Mouse (Mus musculus): ENCODE data around the gene D630023F18Rik. TPM values are rescaled to one million over a fixed set of nuclear protein-coding genes. Genes with fewer than 3 reads are reported as not detected.

Gene D630023F18Rik
- not detected in 3 replicates for total RNA-seq (2017)

DNA sequence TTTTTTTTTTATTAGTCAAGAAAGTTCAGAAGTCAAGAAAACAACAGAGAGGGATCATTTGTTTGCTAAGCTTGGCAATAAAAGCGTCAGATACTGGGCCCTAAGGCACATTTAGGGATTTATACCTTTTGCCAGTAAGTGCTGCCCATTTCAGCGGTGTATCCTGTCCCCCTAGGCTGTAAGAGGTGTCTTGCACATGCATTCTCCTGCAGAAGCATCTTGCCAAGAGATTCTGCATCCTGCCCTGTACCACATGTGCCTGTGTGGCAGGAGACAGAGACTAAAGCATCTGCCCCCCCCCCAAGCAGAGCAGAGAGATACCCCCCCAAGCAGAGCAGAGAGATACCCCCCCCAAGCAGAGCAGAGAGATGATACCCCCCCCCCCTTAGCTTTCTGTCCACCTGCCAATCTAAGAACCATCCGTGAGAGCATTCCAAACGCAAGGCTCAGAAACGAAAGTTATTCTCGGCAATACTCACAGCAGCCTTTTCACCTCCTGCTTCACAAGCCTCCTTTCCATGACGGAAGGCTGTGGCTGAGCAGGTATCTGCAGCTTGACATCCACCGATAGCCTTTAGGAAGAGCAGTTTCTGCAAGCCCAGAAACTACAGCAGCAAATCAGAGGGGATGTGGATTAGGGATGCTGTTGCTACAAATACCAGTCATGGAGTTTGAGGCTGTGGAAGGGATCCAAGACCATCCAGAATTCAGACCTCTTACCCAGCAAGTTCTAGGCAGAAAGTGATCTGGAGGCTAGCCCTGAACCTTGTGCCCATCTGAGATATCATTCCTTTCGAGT lies at the start of gene D630023F18Rik:
Gene D630023F18Rik, minus strand, starts transcription at position 641 of the 799 bp plus-strand sequence.
- ATAC-seq (replicated peaks; ENCODE audit: insufficient number of reproducible peaks, low FRiP score, low TSS enrichment, poor library complexity, severe bottlenecking): no peak

DNA sequence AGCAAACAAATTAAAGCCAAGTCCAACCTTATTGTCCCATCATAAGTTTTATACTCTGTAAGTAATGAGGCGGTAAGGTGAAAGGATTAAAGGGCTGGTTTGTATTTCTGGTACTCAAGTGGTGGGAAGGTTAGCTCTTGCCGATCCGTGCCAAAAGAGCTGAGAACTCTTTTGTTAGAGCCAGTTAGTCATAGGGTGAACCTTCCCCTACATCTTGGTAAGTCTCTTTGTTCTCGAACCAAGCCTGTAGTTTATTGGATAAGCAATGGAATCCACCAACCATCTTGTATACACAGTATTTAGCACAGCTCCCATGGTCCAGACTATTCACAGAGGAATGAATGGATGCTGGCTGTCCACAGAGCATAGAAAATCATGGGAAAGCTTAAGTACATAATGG lies 48.6 kb upstream of the D630023F18Rik start:
- no peak for ATAC-seq (replicated peaks; ENCODE audit: insufficient number of reproducible peaks, low FRiP score, low TSS enrichment, poor library complexity, severe bottlenecking)

DNA sequence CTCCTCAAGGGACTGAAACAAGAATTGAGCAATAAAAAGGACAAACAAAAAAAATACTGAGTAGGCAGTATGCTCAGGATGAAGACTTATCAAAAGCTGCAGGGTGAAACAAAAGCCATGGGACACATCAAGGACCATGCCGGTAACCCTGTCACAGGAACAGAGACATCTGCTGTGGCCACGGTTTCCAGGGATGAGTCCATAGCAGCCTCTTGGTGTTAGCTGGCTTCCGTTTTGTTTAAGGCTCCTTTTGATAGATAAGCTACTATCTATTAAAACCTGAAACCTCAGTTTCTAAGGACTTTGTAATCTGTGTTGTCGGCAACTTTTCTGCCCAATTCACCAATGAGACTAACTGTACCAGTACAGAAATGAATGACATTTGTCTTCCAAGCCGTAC lies 46.9 kb upstream of the D630023F18Rik start:
- ATAC-seq (replicated peaks; ENCODE audit: insufficient number of reproducible peaks, low FRiP score, low TSS enrichment, poor library complexity, severe bottlenecking): no peak

DNA sequence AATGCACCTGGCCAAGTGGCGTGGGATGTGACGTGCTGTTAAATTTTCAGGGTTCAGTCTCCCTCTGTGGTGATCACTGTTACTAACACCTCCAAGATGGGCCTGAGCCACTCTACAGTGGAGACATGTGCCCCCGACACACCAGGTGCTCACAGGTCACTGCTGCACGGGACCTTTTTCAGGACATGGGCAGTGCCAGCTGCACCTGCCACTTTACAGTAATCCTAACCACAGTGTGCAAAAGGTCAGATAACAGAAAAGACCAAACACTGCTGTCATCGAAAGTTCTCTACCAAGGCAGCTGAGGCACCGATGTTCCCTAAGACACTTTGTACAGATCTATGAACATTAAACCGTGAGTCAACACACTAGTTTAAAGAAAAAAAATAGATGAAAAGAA lies 46.5 kb upstream of the D630023F18Rik start:
- ATAC-seq (replicated peaks; ENCODE audit: insufficient number of reproducible peaks, low FRiP score, low TSS enrichment, poor library complexity, severe bottlenecking): no peak

DNA sequence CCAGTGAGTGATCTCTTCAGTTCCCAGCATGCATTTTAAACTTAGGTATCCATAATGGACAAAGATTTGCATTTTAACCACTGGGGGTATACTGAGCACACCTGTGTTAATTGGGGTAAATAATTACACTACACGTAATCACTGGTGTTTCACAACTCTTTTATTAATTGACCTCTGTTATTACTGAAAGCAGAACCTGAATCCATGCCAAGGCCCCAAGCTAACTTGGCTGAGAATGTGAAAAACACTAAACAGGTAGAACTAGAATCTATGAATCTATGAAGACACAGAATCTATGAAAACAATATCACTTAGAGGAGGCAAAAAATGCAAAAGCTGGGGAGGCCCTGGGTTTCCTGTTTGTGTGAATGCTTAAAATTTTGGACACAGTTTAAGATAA lies 44.5 kb upstream of the D630023F18Rik start:
- ATAC-seq (replicated peaks; ENCODE audit: insufficient number of reproducible peaks, low FRiP score, low TSS enrichment, poor library complexity, severe bottlenecking): no peak

DNA sequence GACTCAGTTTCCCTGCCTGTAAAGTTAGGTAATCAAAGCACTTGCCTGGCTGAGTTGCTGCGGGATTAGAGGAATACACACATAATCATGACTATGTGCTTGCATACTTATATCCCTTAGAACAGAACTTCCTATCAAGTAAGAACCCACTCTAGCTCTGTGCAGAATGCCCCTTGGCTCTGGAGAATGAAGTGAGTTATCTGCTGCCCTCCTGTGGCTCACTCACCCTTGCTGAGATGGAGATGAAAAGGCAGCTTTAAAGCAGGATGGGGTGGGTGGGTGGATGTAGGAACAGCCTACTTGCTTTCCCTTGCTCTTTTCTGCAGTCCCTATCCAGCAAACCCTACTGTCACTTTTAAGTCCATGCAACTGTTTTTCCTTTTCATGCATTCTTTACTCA lies 39.2 kb upstream of the D630023F18Rik start:
- ATAC-seq (replicated peaks; ENCODE audit: insufficient number of reproducible peaks, low FRiP score, low TSS enrichment, poor library complexity, severe bottlenecking): no peak

DNA sequence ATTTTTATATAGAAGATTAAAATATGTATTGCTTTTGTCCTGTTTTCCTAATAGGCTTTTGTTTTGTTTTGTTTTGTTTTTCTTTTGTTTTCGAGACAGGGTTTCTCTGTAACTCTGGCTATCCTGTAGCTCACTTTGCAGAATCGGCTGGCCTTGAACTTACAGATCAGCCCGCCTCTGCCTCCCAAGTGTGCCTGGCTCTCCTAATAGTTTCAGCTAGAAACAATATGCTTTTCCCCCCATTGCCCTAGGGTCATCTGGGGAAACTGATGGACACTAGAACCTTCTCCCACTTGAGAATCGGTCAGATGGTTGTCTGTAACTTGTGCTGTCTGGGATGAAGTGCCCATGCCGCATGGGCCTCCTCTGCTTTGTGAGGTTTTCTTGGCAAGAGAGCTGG lies 33.1 kb upstream of the D630023F18Rik start:
- no peak for ATAC-seq (replicated peaks; ENCODE audit: insufficient number of reproducible peaks, low FRiP score, low TSS enrichment, poor library complexity, severe bottlenecking)

DNA sequence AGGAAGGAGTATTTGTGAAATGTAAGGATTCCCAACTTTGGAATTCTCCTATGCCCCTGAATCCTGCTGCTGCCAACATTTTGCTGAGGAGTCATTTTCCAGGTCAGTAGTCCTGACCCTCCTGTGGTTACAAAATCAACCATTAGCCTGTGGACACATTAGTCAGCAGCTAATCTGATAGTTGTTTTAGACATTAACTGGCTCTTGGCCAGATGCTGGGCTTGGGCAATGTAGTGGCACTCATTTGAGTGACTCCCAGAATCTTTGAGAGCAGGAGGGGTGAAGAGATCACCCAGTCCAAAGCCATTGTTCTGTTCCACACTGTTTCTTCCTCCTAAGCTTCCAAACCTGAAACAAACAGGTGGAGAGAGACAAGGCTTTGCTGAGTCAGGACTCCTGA lies 31.8 kb upstream of the D630023F18Rik start:
- no peak for ATAC-seq (replicated peaks; ENCODE audit: insufficient number of reproducible peaks, low FRiP score, low TSS enrichment, poor library complexity, severe bottlenecking)

DNA sequence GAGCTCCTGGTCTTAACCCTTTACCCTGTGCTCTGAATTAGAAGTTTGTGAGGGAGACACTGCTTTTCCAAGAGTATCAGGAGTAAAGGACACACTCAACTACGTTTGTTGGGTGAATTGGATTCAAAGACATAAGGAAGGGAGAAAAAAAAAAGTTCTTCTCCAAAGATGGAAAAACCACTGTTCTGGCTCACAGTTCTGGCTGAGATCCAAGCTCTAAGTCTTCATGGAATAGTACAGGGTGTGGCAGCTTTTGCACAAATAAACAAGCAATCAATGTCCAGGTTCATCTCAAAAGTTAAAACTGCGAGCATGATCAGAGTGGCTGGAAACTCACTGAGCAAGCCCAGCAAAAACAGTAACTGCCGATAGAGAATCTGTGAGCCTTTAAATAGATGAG lies 25.0 kb upstream of the D630023F18Rik start:
- no peak for ATAC-seq (replicated peaks; ENCODE audit: insufficient number of reproducible peaks, low FRiP score, low TSS enrichment, poor library complexity, severe bottlenecking)

DNA sequence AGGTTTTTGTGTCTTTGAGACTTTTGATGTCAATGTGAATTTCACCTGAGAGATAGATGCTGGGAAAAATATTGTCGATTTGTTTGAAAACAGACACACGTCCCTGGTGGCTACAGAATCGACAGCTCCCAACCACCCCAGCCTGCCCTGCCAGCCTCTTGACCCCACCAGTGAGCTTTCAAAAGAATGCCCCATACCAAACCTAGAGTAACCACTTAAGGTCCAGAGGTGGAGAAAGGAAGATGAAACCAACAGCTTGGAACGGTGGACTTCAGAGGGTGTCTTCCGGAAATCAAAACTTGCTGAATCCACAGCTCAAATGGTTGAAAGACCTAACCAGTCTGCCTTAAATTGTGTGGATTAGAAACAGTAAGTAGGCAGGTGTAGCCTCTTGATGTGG lies 24.3 kb upstream of the D630023F18Rik start:
- ATAC-seq (replicated peaks; ENCODE audit: insufficient number of reproducible peaks, low FRiP score, low TSS enrichment, poor library complexity, severe bottlenecking): no peak

DNA sequence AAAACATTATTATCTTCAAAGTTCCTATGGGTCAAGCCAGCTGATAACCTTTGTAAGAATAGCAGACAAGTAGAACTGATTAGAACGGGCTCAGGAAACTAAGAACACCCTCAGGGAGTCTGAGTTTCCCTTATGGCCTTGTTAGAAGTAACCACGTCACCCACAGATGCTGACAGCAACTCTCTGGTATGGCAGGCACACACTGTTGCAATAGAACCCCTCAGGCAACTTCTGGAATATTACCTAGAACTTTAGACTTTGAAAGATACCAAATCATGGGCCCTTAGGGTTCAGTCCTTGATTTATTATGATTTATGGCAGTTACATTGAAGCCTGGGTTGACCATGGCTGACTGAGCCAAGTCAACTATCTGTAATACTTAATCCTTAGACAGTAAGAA lies 23.6 kb upstream of the D630023F18Rik start:
- no peak for ATAC-seq (replicated peaks; ENCODE audit: insufficient number of reproducible peaks, low FRiP score, low TSS enrichment, poor library complexity, severe bottlenecking)

DNA sequence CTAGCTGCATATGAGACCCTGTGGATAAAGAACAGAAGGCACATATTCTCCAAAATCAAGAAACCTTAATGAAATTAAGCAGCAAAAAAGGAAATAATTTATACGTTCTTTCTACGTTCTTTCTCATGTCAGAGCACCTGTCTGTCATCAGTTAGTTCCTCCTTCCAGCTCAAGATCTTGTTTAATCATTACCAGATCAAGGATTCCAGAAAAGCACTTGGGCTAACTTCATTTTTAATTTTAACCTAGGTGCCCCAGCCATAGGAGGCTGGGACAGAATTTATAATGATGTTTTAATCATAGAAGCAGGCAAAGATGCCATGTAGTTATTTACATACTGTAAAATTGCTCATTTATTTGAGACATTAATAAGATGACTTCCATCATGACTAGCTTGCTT lies 21.8 kb upstream of the D630023F18Rik start:
- ATAC-seq (replicated peaks; ENCODE audit: insufficient number of reproducible peaks, low FRiP score, low TSS enrichment, poor library complexity, severe bottlenecking): no peak

DNA sequence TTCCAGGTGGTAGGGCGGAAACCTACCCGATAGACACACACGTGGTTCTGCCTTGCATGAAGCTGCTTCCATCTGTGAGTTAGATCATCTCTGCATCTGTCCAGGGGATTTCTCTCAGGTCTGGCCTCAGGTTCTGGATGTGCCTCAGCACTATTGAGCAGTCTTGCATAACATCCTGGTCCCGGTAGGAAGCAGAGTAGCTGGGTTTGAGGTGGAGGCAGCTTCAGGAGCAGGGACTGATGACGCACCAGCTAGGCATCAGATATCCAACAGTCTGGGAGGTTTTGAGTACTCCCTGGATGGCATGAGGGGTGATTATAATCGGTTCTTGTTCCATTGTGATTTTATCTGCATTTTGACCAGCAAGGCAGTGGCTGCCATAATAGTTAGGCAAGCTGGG lies 14.5 kb upstream of the D630023F18Rik start:
- ATAC-seq (replicated peaks; ENCODE audit: insufficient number of reproducible peaks, low FRiP score, low TSS enrichment, poor library complexity, severe bottlenecking): no peak

DNA sequence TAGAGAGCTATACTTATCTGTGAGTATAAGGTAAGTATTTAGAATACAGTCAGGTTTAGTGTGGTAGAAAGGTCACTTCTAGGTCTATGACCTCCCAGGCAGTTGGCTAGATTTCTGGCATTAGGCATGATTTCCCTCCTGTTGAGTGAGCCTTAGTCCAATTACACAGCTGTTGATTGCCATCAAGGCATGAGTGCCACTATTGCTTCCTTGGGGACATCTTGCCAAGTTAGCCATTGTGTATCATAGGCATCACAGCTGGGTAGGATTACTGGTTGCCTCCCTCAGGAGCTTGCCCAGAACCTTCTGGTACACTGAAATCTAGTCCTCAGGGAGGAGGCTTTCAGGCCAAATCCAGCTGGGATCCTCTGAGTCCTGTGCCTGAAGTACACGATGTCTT lies 9.8 kb upstream of the D630023F18Rik start:
- ATAC-seq (replicated peaks; ENCODE audit: insufficient number of reproducible peaks, low FRiP score, low TSS enrichment, poor library complexity, severe bottlenecking): no peak

DNA sequence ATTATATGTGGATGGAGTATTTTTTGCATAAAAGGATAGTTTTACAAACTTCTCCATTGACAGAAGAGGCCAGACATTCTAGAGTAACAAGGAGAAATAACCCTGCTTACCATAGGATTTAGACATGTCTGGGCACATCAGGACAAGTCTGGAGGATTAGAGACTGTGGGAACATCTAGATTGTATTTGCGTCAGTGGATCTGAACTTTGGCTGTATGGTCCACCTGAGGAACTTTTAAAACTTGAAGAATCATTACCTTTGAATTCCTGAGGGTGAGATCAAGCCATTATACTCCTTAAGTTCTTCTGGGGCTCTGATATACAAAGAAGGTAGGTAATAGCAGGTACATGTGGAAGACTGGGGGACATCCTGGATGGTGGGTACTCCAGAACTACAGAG lies 8.7 kb upstream of the D630023F18Rik start:
- no peak for ATAC-seq (replicated peaks; ENCODE audit: insufficient number of reproducible peaks, low FRiP score, low TSS enrichment, poor library complexity, severe bottlenecking)

DNA sequence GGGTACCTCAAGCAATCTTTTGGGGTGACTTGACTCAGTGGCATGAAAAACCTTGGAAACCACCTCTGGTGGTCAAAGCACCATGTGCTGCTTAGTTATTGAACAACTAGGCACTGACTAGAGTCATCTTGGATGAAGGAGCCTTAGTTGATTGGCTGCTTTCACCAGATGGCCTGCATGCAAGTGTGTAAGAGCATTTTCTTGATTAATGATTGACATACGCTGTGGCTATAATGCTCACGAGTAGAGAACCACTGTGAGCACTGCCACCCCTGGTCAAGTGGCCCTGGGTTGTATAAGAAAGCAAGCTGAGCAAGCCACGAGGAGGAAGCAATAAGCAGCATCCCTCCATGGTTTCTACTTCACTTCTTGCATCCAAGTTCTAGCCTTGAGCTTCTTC lies 7.2 kb upstream of the D630023F18Rik start:
- ATAC-seq (replicated peaks; ENCODE audit: insufficient number of reproducible peaks, low FRiP score, low TSS enrichment, poor library complexity, severe bottlenecking): no peak

DNA sequence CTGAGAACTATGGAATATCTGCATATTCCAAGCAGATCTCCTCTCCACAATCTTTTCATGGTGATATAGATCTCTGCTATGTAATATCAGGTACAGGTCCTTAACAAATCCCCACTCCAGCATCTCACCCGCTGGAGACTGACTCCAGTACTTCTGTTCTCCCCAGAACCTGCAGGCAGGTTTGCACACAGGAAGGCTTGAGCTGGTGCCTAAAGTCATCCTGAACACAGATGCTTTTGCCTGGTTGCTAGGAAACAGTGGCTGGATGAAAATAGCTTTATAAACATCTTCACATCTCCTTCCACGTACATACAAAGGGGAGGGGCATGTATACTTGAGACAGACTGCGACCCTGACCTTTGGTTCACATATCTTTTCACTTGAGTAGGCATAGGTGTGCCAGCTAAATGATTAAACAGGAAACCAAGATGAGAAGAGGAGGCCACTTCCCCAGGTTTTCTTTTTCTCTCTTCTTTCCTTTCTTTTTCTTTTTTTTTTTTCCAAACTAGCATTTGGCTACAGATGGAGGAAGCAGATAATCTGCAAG lies 6.7 kb upstream of the D630023F18Rik start:
- ATAC-seq (replicated peaks; ENCODE audit: insufficient number of reproducible peaks, low FRiP score, low TSS enrichment, poor library complexity, severe bottlenecking): no peak

DNA sequence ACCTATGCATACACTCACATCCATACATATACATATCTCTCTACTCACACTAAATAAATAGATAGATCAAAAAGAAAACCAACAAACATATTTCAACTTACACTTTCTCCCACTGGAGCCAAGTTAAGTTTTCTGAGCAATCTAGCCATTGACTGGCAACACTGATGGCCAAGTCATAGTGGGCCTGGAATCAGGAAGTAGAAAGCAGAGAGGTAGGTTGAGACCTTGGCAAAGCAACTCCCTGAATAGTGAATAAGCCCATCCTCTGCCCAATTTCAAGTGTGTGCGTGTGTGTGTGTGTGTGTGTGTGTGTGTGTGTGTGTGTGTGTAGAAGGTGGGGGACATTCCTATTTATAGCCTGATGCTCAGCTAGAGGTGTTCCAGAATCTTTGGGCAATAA lies 3.6 kb downstream of the D630023F18Rik start, which contains the start of gene Gm28845:
Gene Gm28845, minus strand, starts transcription at position 121 of the 400 bp plus-strand sequence.
- no peak for ATAC-seq (replicated peaks; ENCODE audit: insufficient number of reproducible peaks, low FRiP score, low TSS enrichment, poor library complexity, severe bottlenecking)

DNA sequence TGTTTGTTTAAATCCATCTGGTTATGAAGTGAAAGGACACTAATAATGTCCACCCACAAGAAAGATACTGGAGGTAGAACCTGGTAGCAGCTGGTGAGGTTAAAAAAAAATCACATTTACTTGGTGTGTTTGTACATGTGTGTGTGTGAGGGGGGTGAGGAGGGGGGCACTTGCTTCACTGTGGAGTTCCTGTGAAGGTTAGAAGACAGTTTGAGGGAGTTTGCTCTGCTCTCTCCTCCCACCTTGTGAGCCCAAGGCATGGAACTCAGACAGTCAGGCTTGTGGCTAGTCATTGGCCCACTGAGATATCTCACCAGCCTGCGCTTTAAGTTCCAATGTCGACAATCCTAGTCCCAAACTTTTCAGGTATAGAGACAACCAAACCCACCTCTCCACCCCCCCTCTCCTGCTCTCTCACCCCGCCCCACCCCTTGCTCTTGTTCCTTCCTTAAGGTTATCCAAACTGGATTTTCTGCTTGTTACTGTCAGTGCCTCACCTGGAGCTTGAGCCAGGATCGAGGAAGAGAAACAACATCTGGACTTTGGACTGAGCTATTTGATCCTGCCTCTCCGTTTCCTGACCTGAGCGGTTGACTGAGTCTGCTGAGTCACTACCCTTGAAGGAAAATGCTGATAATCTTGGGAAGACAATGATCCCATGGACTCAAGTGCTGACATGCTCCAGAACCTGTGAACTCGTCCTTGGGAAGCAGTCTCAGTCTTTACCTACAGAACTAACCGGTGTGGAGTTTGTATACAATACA lies 4.7 kb downstream of the D630023F18Rik start:
- ATAC-seq (replicated peaks; ENCODE audit: insufficient number of reproducible peaks, low FRiP score, low TSS enrichment, poor library complexity, severe bottlenecking): no peak
